11 mouse cellular contexts compared by ENCODE assay signal in genomic region chr3:49485105-49485504, GRCm38 (mm10).
A peak's percentile ranks its signal among the peaks of the same experiment; 100 is the strongest.
DNase-seq lines count a peak whose midpoint lies in the region; ATAC-seq and TF ChIP-seq lines count a peak whose summit lies in the region.
"Had no signal": no experiment of that assay in that cellular context is flagged by ENCODE, and none has a peak within 500 bp of the region (broad histone marks: within the 10 kb centered on the region; RNA-seq: fewer than 3 reads in every experiment).

No protein-coding gene starts in this region.

- no peaks in the 10 kb centered on the region for H3K27me3 ChIP-seq in embryonic facial prominence, embryonic 11.5 days (ENCODE audit: control insufficient read depth, insufficient read depth, low read length)

- no peaks in the 10 kb centered on the region for H3K36me3 ChIP-seq in embryonic facial prominence, embryonic 11.5 days (replicated peaks; ENCODE audit: control insufficient read depth, insufficient read depth, low read depth, low read length)

- no peak for ATAC-seq in embryonic facial prominence, embryonic 11.5 days (replicated peaks; ENCODE audit: insufficient number of reproducible peaks, low FRiP score, low TSS enrichment, low read depth)
- no peak for ATAC-seq in frontal cortex, adult (ENCODE audit: low TSS enrichment)

- TF ChIP-seq CTCF in layer of hippocampus, adult 2 months (conservative IDR thresholded peaks at IDR 0.05) = no peak

- no peak overlapping the region for H3K27ac ChIP-seq in layer of hippocampus, adult 2 months
- no peak overlapping the region for H3K27ac ChIP-seq in embryonic facial prominence, embryonic 11.5 days (replicated peaks; ENCODE audit: low read depth, low read length)
- H3K27ac ChIP-seq: left cerebral cortex, adult 2 months had no signal

- peak; percentile 18 to 23 for DNase-seq in layer of hippocampus, adult 2 months (ENCODE audit: low spot score in 2 of 2)
- no peak for DNase-seq in layer of hippocampus, postnatal 36 days
- peak; percentile 59 for DNase-seq in embryonic facial prominence, embryonic 11.5 days (ENCODE audit: low spot score)
- DNase-seq in heart, adult 8-10 months (ENCODE audit: low spot score) = peak; percentile 48
- peak; percentile 52 for DNase-seq in lung, postnatal 14 days
- no peak for DNase-seq in left cerebral cortex, postnatal 10 days (ENCODE audit: extremely low spot score in 1 of 2, low spot score in 2 of 2)
- no peak for DNase-seq in thymus, postnatal 25 days
- DNase-seq: right cerebral cortex, postnatal 25 days; thymus, adult 18-20 months had no signal

- intact Hi-C loops in left cerebral cortex, postnatal 10 days (cut with DNase I) = no loop called here

- H3K4me3 ChIP-seq in layer of hippocampus, adult 2 months = no peak overlapping the region
- no peak overlapping the region for H3K4me3 ChIP-seq in embryonic facial prominence, embryonic 11.5 days (ENCODE audit: low read depth, low read length)
- H3K4me3 ChIP-seq: left cerebral cortex, adult 2 months had no signal

- no peaks in the 10 kb centered on the region for H3K9me3 ChIP-seq in embryonic facial prominence, embryonic 11.5 days (replicated peaks; ENCODE audit: control insufficient read depth, low read length)

- no peak overlapping the region for H3K9ac ChIP-seq in embryonic facial prominence, embryonic 11.5 days (replicated peaks; ENCODE audit: low read length)

- WGBS in embryonic facial prominence, embryonic 11.5 days = 39% methylated on average over 8 of the region's 8 CpGs

- no peaks in the 10 kb centered on the region for H3K4me1 ChIP-seq in embryonic facial prominence, embryonic 11.5 days (ENCODE audit: control insufficient read depth, insufficient read depth, low read length)

- H3K4me2 ChIP-seq in embryonic facial prominence, embryonic 11.5 days (ENCODE audit: low read depth, low read length) = no peak overlapping the region

Comparison
In these comparisons a context has a peak if more than half of its experiments do, and no peak if none do; other contexts are left out.
1. DNase-seq: peak in layer of hippocampus, adult 2 months (2 of 2), embryonic facial prominence, embryonic 11.5 days (single experiment), heart, adult 8-10 months (single experiment) and lung, postnatal 14 days (single experiment); none in layer of hippocampus, postnatal 36 days (0 of 2), left cerebral cortex, postnatal 10 days (0 of 2) and thymus, postnatal 25 days (single experiment).